Mouse (Mus musculus) large intestine, adult 2 months (tissue): Measurements from ENCODE around the gene Kera. TPM values are rescaled to one million over a fixed set of nuclear protein-coding genes. Genes with fewer than 3 reads are reported as not detected.

Experiments used
- DNase-seq: peaks from one replicate; pipeline ENCODE4 v3.0.0-alpha.2; 2012; ENCODE audit warnings: low read depth, low spot score
- WGBS: fragments of 180-500 bp; shearing (Covaris S2); methylation state at CpG from one replicate; pipeline ENCODE4 v1.1.7; 2018; 5-methylcytosine and 5-hydroxymethylcytosine counted together
- polyA plus RNA-seq: library from polyadenylated mRNA; depleted of rRNA; stranded (reverse); fragments of >200 nt; gene quantifications from 2 replicates; pipeline ENCODE4 v1.2.3, GENCODE M21; 2012; rRNA removed

Kera gene
- polyA plus RNA-seq, 1 experiment: not detected

DNA sequence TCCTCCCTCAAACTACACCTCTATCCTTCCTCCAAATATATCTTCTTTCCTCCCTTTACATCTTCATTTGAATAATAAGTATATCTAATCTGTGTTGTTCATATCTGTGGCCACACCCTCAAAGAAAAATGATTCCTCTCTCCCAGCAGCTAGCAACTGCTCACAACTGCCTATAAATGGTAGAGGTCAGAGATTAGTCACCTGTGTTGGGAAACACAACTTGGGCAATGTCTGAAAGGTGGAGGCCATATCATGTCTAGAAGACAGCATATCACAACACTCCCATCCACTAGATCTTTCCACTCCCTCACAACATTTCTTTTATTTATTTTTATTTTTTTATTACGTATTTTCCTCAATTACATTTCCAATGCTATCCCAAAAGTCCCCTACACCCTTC lies 52.8 kb downstream of the Kera start:
- WGBS: 89% methylated on average over 1 of the region's 1 CpGs
- no peak for DNase-seq

Other genes starting within 250 kb of the Kera start
- gene Dcn, start 127.3 kb upstream of the Kera start, polyA plus RNA-seq: 175 and 192 TPM in 2 replicates
- gene Lum, start 41.8 kb upstream of the Kera start, polyA plus RNA-seq: 23.8 and 23.9 TPM in 2 replicates
- gene Epyc, start 37.2 kb downstream of the Kera start, polyA plus RNA-seq: 0.14 TPM in 1 of 2 replicates, not detected in the other
- gene Ccer1, start 86.2 kb downstream of the Kera start, polyA plus RNA-seq: not detected in 2 replicates
- gene C030005K15Rik, start 119.9 kb downstream of the Kera start, polyA plus RNA-seq: not detected in 2 replicates